Mouse (Mus musculus): ENCODE measurements at regions not wholly inside any gene's neighbourhood (a gene's known extent, or its start where the extent isn't known, plus 50 kb on each side); places are given as distances from the start of the nearest gene placed in this dataset.

DNA sequence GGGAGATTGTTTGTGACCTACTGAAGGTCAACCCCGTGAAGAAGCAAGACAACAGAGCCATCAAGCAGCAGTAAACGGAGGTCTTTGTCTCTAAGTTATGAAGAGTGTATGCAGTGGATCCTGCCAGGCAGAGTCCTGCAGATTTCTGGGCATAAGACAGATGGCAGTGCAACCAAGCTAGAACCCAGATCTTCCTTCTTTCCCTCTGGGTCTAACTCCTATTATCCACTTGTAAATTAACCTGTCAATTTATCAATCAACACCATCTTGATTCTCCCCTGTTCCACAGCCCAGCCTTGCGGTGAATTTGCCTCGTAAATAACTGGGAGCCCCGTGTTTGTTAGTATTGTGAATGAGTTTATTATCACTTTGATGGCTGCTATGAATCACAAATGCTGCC, 555.7 kb downstream of the Nr2f2 start:
- TF ChIP-seq CTCF (IDR thresholded peaks at IDR 0.05; ENCODE audit: extremely low read depth, insufficient read depth, low read length) (peak; percentile 55), POLR2A (IDR thresholded peaks at IDR 0.05; ENCODE audit: extremely low read depth, insufficient read depth, low read length) (no peak)

All from cortical plate, adult 2 months (tissue).